Mouse (Mus musculus): Measurements from ENCODE around the gene Reep1. TPM values are rescaled to one million over a fixed set of nuclear protein-coding genes. Genes with fewer than 3 reads are reported as not detected.

Gene Reep1
- polyA plus RNA-seq, 1 experiment from 2014 or later, result 16.6 TPM

- no peaks in the 10 kb centered on the region for H3K36me3 ChIP-seq
- H3K27me3 ChIP-seq (replicated peaks), result no peaks in the 10 kb centered on the region
- ATAC-seq, result no peak
- no peak overlapping the region for H3K9ac ChIP-seq
- no peak overlapping the region for H3K4me2 ChIP-seq (replicated peaks)
- 59% methylated on average over 7 of the region's 7 CpGs for WGBS
- H3K4me3 ChIP-seq (replicated peaks), result no peak overlapping the region
- no peak overlapping the region for H3K27ac ChIP-seq
- H3K9me3 ChIP-seq, result no peaks in the 10 kb centered on the region
- no peaks in the 10 kb centered on the region for H3K4me1 ChIP-seq (replicated peaks)
Observed at GRCm38 (mm10) chr6:71801011-71801713, 93.8 kb downstream of the Reep1 start.

GRCm38 (mm10) chr6:71801714-71802094 is 94.3 kb downstream of the Reep1 start:
- H3K36me3 ChIP-seq, result no peaks in the 10 kb centered on the region
- no peak overlapping the region for H3K9ac ChIP-seq
- no peaks in the 10 kb centered on the region for H3K27me3 ChIP-seq (replicated peaks)
- 75% methylated on average over 10 of the region's 10 CpGs for WGBS
- no peak overlapping the region for H3K4me3 ChIP-seq (replicated peaks)
- H3K27ac ChIP-seq, result no peak overlapping the region
- H3K4me2 ChIP-seq (replicated peaks), result no peak overlapping the region
- no peaks in the 10 kb centered on the region for H3K9me3 ChIP-seq
- H3K4me1 ChIP-seq (replicated peaks), result no peaks in the 10 kb centered on the region
- ATAC-seq, result no peak

- Histone ChIP-seq H3K9me3 (no peaks in the 10 kb centered on the region), H3K27ac (no peak overlapping the region), H3K4me3 (replicated peaks) (no peak overlapping the region), H3K36me3 (no peaks in the 10 kb centered on the region), H3K9ac (no peak overlapping the region), H3K27me3 (replicated peaks) (no peaks in the 10 kb centered on the region), H3K4me1 (replicated peaks) (no peaks in the 10 kb centered on the region), H3K4me2 (replicated peaks) (no peak overlapping the region)
- no peak; the same call in 1 of the 2 replicates for ATAC-seq
- WGBS, result 85% methylated on average over 1 of the region's 1 CpGs
Observed at GRCm38 (mm10) chr6:71803609-71804008, 96.2 kb downstream of the Reep1 start.

- WGBS, result 22% methylated on average over 12 of the region's 12 CpGs
Observed at GRCm38 (mm10) chr6:71804061-71804829, 96.9 kb downstream of the Reep1 start.

GRCm38 (mm10) chr6:71806713-71807112 is 99.4 kb downstream of the Reep1 start:
- Histone ChIP-seq H3K27ac (no peak overlapping the region), H3K9me3 (no peaks in the 10 kb centered on the region), H3K9ac (no peak overlapping the region), H3K36me3 (no peaks in the 10 kb centered on the region), H3K4me2 (replicated peaks) (no peak overlapping the region), H3K4me3 (replicated peaks) (no peak overlapping the region), H3K4me1 (replicated peaks) (no peaks in the 10 kb centered on the region), H3K27me3 (replicated peaks) (no peaks in the 10 kb centered on the region)
- 41% methylated on average over 1 of the region's 1 CpGs for WGBS
- ATAC-seq, result peak; percentile 41; the same call in 1 of the 2 replicates

More at GRCm38 (mm10) chr6:71804061-71804829, 96.9 kb downstream of the Reep1 start:
- no peaks in the 10 kb centered on the region for H3K27me3 ChIP-seq (replicated peaks)
- H3K36me3 ChIP-seq, result no peaks in the 10 kb centered on the region
- no peak overlapping the region for H3K4me2 ChIP-seq (replicated peaks)
- peak; percentile 90 for ATAC-seq
- H3K4me3 ChIP-seq (replicated peaks), result no peak overlapping the region
- H3K9ac ChIP-seq, result no peak overlapping the region
- no peaks in the 10 kb centered on the region for H3K4me1 ChIP-seq (replicated peaks)
- H3K9me3 ChIP-seq, result no peaks in the 10 kb centered on the region
- no peak overlapping the region for H3K27ac ChIP-seq

GRCm38 (mm10) chr6:71809890-71810289 is 102.5 kb downstream of the Reep1 start:
- H3K27ac ChIP-seq, result no peak overlapping the region
- H3K27me3 ChIP-seq (replicated peaks), result no peaks in the 10 kb centered on the region
- no peaks in the 10 kb centered on the region for H3K4me1 ChIP-seq (replicated peaks)
- no peak overlapping the region for H3K9ac ChIP-seq
- WGBS, result 54% methylated on average over 9 of the region's 9 CpGs
- peaks cover 4% of the 10 kb centered on the region; the same call in 1 of the 2 replicates for H3K36me3 ChIP-seq
- no peak for ATAC-seq
- H3K9me3 ChIP-seq, result no peaks in the 10 kb centered on the region
- no peak overlapping the region for H3K4me2 ChIP-seq (replicated peaks)
- no peak overlapping the region for H3K4me3 ChIP-seq (replicated peaks)

- no peak overlapping the region for H3K4me2 ChIP-seq (replicated peaks)
- whole genome bisulfite sequencing, result 78% methylated on average over 2 of the region's 2 CpGs
- no peak for ATAC-seq
- H3K9me3 ChIP-seq, result no peaks in the 10 kb centered on the region
- peaks cover 16% of the 10 kb centered on the region for H3K36me3 ChIP-seq
- no peak overlapping the region for H3K4me3 ChIP-seq (replicated peaks)
- H3K27me3 ChIP-seq (replicated peaks), result no peaks in the 10 kb centered on the region
- H3K9ac ChIP-seq, result no peak overlapping the region
- H3K4me1 ChIP-seq (replicated peaks), result no peaks in the 10 kb centered on the region
- no peak overlapping the region for H3K27ac ChIP-seq
Observed at GRCm38 (mm10) chr6:71812820-71813219, 105.5 kb downstream of the Reep1 start.

GRCm38 (mm10) chr6:71819764-71820292 is 112.5 kb downstream of the Reep1 start:
- H3K4me2 ChIP-seq (replicated peaks), result no peak overlapping the region
- 91% methylated on average over 5 of the region's 5 CpGs for WGBS
- H3K27ac ChIP-seq, result no peak overlapping the region
- H3K36me3 ChIP-seq, result peaks cover 12% of the 10 kb centered on the region
- H3K27me3 ChIP-seq (replicated peaks), result no peaks in the 10 kb centered on the region
- H3K4me3 ChIP-seq (replicated peaks), result no peak overlapping the region
- H3K9ac ChIP-seq, result no peak overlapping the region
- ATAC-seq, result no peak
- no peaks in the 10 kb centered on the region for H3K4me1 ChIP-seq (replicated peaks)
- no peaks in the 10 kb centered on the region for H3K9me3 ChIP-seq

- Histone ChIP-seq H3K36me3 (no peaks in the 10 kb centered on the region; the same call in 1 of the 2 replicates), H3K4me1 (replicated peaks) (no peaks in the 10 kb centered on the region), H3K4me2 (replicated peaks) (peak overlapping the region; percentile 72), H3K27ac (no peak overlapping the region), H3K9ac (peak overlapping the region; percentile 60), H3K27me3 (replicated peaks) (no peaks in the 10 kb centered on the region), H3K4me3 (replicated peaks) (peak overlapping the region; percentile 68), H3K9me3 (no peaks in the 10 kb centered on the region)
- peak; percentile 48 for ATAC-seq
- WGBS, result 1% methylated on average over 7 of the region's 7 CpGs
Observed at GRCm38 (mm10) chr6:71823085-71823484, 115.7 kb downstream of the Reep1 start.

GRCm38 (mm10) chr6:71823488-71823887 is 116.1 kb downstream of the Reep1 start:
- H3K27me3 ChIP-seq (replicated peaks), result no peaks in the 10 kb centered on the region
- ATAC-seq, result peak; percentile 96
- no peaks in the 10 kb centered on the region for H3K9me3 ChIP-seq
- no peaks in the 10 kb centered on the region for H3K36me3 ChIP-seq
- peak overlapping the region; percentile 68 for H3K4me3 ChIP-seq (replicated peaks)
- H3K27ac ChIP-seq, result no peak overlapping the region
- WGBS, result under 1% methylated on average over 19 of the region's 19 CpGs
- H3K4me2 ChIP-seq (replicated peaks), result peak overlapping the region; percentile 72
- peak overlapping the region; percentile 60 for H3K9ac ChIP-seq
- no peaks in the 10 kb centered on the region for H3K4me1 ChIP-seq (replicated peaks)

GRCm38 (mm10) chr6:71823961-71824360 is 116.6 kb downstream of the Reep1 start:
- Histone ChIP-seq H3K27me3 (replicated peaks) (no peaks in the 10 kb centered on the region), H3K4me2 (replicated peaks) (peak overlapping the region; percentile 72), H3K36me3 (no peaks in the 10 kb centered on the region), H3K9me3 (no peaks in the 10 kb centered on the region), H3K4me1 (replicated peaks) (no peaks in the 10 kb centered on the region), H3K9ac (no peak overlapping the region), H3K27ac (no peak overlapping the region), H3K4me3 (replicated peaks) (peak overlapping the region; percentile 68)
- 39% methylated on average over 3 of the region's 3 CpGs for WGBS
- peak; percentile 56 for ATAC-seq

- Histone ChIP-seq H3K4me3 (replicated peaks) (no peak within 1 kb of the TSS), H3K9ac (no peak within 1 kb of the TSS), H3K4me2 (replicated peaks) (no peak within 1 kb of the TSS), H3K9me3 (no peaks in the 10 kb centered on the region), H3K4me1 (replicated peaks) (no peaks in the 10 kb centered on the region; the same call in 1 of the 2 replicates), H3K27me3 (replicated peaks) (no peaks in the 10 kb centered on the region), H3K36me3 (no peaks in the 10 kb centered on the region), H3K27ac (no peak within 1 kb of the TSS)
- WGBS, result 46% methylated on average over 1 of the region's 1 CpGs
- ATAC-seq, result no peak
Observed at GRCm38 (mm10) chr6:71826869-71827268, 119.5 kb downstream of the Reep1 start, which contains the start of gene Mrpl35. Gene Mrpl35, minus strand, starts transcription at chr6:71826969.
